ENCODE assay signal across 16 mouse cellular contexts in the genomic region with DNA sequence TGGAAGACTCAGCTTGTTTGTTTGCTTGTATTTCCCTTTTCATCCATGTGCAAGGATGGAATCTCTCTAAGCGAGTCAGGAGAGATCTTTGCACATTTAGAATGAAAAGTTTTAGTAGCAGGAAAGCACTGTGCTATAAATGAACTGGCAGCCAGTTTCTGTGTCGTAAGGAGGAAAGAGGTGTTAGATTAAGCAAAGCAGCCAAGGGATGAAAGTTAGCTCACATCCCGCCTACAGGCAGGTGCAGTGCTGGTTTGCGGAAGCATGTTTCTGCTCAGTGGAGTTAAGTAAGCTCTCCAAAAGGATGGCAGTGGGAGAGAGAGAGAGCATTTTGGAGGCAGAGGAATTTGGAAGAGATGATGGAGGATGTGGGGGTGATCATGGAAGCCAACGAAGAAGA.
A peak's percentile ranks its signal among the peaks of the same experiment; 100 is the strongest.
DNase-seq lines count a peak whose midpoint lies in the region; ATAC-seq and TF ChIP-seq lines count a peak whose summit lies in the region.
"Had no signal": no experiment of that assay in that cellular context is flagged by ENCODE, and none has a peak within 500 bp of the region (broad histone marks: within the 10 kb centered on the region; RNA-seq: fewer than 3 reads in every experiment).

No protein-coding gene starts in this region.

- no peaks in the 10 kb centered on the region for H3K4me1 ChIP-seq in kidney, adult 2 months (ENCODE audit: control insufficient read depth, insufficient read depth, low read length)
- H3K4me1 ChIP-seq: embryonic facial prominence, embryonic 15.5 days had no signal

- TF ChIP-seq CTCF in kidney, adult 2 months (conservative IDR thresholded peaks at IDR 0.05; ENCODE audit: insufficient read depth, insufficient read length, low read depth, low read length): no peak

- no peak overlapping the region for H3K4me3 ChIP-seq in kidney, adult 2 months (ENCODE audit: insufficient read depth, low read depth, low read length)
- H3K4me3 ChIP-seq: embryonic facial prominence, embryonic 15.5 days; liver, embryonic 13.5 days; neural tube, embryonic 12.5 days had no signal

- peak; percentile 54 for DNase-seq in left cerebral cortex, adult 11 months (ENCODE audit: low spot score)
- DNase-seq in left cerebral cortex, postnatal 4 days: no peak
- peak; percentile 51 to 83 for DNase-seq in left cerebral cortex, adult 9 months (ENCODE audit: low spot score in 2 of 2)
- DNase-seq in right cerebral cortex, postnatal 14 days: peak; percentile 19
- no peak for DNase-seq in urinary bladder, postnatal 10 days (ENCODE audit: low spot score)
- DNase-seq in kidney, adult 2 months: no peak
- no peak for DNase-seq in urinary bladder, postnatal 25 days (ENCODE audit: low spot score)
- DNase-seq: cerebellum, adult 11 months; heart, postnatal 14 days; kidney, postnatal 14 days; liver, embryonic 13.5 days; lung, postnatal 10 days; thymus, adult 18-20 months had no signal

- TF ChIP-seq POLR2A in kidney, adult 2 months (IDR thresholded peaks at IDR 0.05; ENCODE audit: low read depth, low read length): no peak

- H3K27me3 ChIP-seq in kidney, adult 2 months (replicated peaks; ENCODE audit: control insufficient read depth, insufficient read depth, low read length): no peaks in the 10 kb centered on the region
- H3K27me3 ChIP-seq: embryonic facial prominence, embryonic 15.5 days; liver, embryonic 13.5 days; neural tube, embryonic 12.5 days had no signal

- no peak overlapping the region for H3K27ac ChIP-seq in kidney, adult 2 months (ENCODE audit: insufficient read depth, low read depth, low read length)
- H3K27ac ChIP-seq: embryonic facial prominence, embryonic 15.5 days; liver, embryonic 13.5 days; neural tube, embryonic 12.5 days had no signal

- no peaks in the 10 kb centered on the region for H3K36me3 ChIP-seq in kidney, adult 2 months (ENCODE audit: control insufficient read depth, insufficient read depth, low read length)
- H3K36me3 ChIP-seq: embryonic facial prominence, embryonic 15.5 days; liver, embryonic 13.5 days; neural tube, embryonic 12.5 days had no signal

- intact Hi-C loops in left cerebral cortex, postnatal 4 days (cut with DNase I): no loop called here

- 90% methylated on average over 5 of the region's 5 CpGs for WGBS in kidney, adult 2 months

- peak; percentile 93 for ATAC-seq in frontal cortex, adult (ENCODE audit: low TSS enrichment)

Comparison
In these comparisons a context has a peak if more than half of its experiments do, and no peak if none do; other contexts are left out.
1. DNase-seq: peak in left cerebral cortex, adult 11 months (single experiment), left cerebral cortex, adult 9 months (2 of 2) and right cerebral cortex, postnatal 14 days (single experiment); none in left cerebral cortex, postnatal 4 days (single experiment), urinary bladder, postnatal 10 days (single experiment), kidney, adult 2 months (single experiment) and urinary bladder, postnatal 25 days (single experiment).